Mouse (Mus musculus): ENCODE data around the gene CN725425.

- TF ChIP-seq GATA1 (IDR thresholded peaks at IDR 0.05; ENCODE audit: borderline replicate concordance, low read length), result no peak
- no peak for TF ChIP-seq FLI1 (IDR thresholded peaks at IDR 0.05; ENCODE audit: low read length)
These were observed 27.1 kb upstream of the CN725425 start for GRCm38 (mm10) chr15:91172193-91172592.

All from megakaryocyte, embryonic 14.5 days (primary cell).